ENCODE assay signal across 9 mouse cellular contexts in genomic region chr4:3229532-3229931, GRCm38 (mm10). TPM values are rescaled to one million over a fixed set of nuclear protein-coding genes. Genes with fewer than 3 reads are reported as not detected.
DNase-seq lines count a peak whose midpoint lies in the region; ATAC-seq lines count a peak whose summit lies in the region.
"Had no signal": no experiment of that assay in that cellular context is flagged by ENCODE, and none has a peak within 500 bp of the region (broad histone marks: within the 10 kb centered on the region; RNA-seq: fewer than 3 reads in every experiment).

No protein-coding gene starts in this region.

- no peaks in the 10 kb centered on the region for H3K4me1 ChIP-seq in embryonic facial prominence, embryonic 14.5 days (ENCODE audit: control insufficient read depth, insufficient read depth, low read length)

- no peak overlapping the region for H3K9ac ChIP-seq in embryonic facial prominence, embryonic 14.5 days (ENCODE audit: low read depth, low read length)

- no peak overlapping the region for H3K27ac ChIP-seq in embryonic facial prominence, embryonic 14.5 days (replicated peaks; ENCODE audit: low read depth, low read length)

- H3K36me3 ChIP-seq in embryonic facial prominence, embryonic 14.5 days (ENCODE audit: control insufficient read depth, insufficient read depth, low read length), result no peaks in the 10 kb centered on the region

- peaks cover 41% of the 10 kb centered on the region for H3K9me3 ChIP-seq in embryonic facial prominence, embryonic 14.5 days (ENCODE audit: control insufficient read depth, low read length)

- H3K4me2 ChIP-seq in embryonic facial prominence, embryonic 14.5 days (ENCODE audit: low read depth, low read length), result no peak overlapping the region

- peak; percentile 35; the same call in 1 of the 2 replicates for ATAC-seq in embryonic facial prominence, embryonic 14.5 days (ENCODE audit: low read depth)
- ATAC-seq in inflammation-experienced regulatory T-cells, adult 6 months, result no peak

- H3K27me3 ChIP-seq in embryonic facial prominence, embryonic 14.5 days (replicated peaks; ENCODE audit: control insufficient read depth, insufficient read depth, low read length), result no peaks in the 10 kb centered on the region; the same call in 1 of the 2 replicates

- peak; percentile 57 for DNase-seq in left cerebral cortex, postnatal 4 days
- DNase-seq in left cerebral cortex, adult 9 months (ENCODE audit: low spot score in 2 of 2), result no peak
- DNase-seq in embryonic facial prominence, embryonic 14.5 days (ENCODE audit: low spot score), result peak; percentile 51
- DNase-seq in heart, postnatal 10 days, result peak; percentile 46 to 59
- peak; percentile 63 for DNase-seq in liver
- peak; percentile 65 for DNase-seq in urinary bladder, postnatal 10 days (ENCODE audit: low spot score)
- DNase-seq in yolk sac, embryonic 10.5 days (ENCODE audit: low spot score), result no peak

- intact Hi-C loops in left cerebral cortex, postnatal 4 days (cut with DNase I), result no loop called here
- intact Hi-C loops in heart, postnatal 10 days (cut with DNase I), result no loop called here

- WGBS in embryonic facial prominence, embryonic 14.5 days, result 70% methylated on average over 4 of the region's 4 CpGs

- no peak overlapping the region for H3K4me3 ChIP-seq in embryonic facial prominence, embryonic 14.5 days (ENCODE audit: low read depth, low read length)

RNA-seq across cellular contexts. Expression of gene Vmn1r3, which starts 44.4 kb away (rescaled TPM):
- not detected for total RNA-seq in left cerebral cortex, postnatal 4 days (2021)
- not detected in 2 replicates for polyA plus RNA-seq in embryonic facial prominence, embryonic 14.5 days (2014; fragmentation: Nextera tagmentation; extraction: Ambion mirVana)
- not detected for total RNA-seq in heart, postnatal 10 days (2021)
- not detected for polyA plus RNA-seq in inflammation-experienced regulatory T-cells, adult 6 months (2017; shearing (Covaris generic))
- total RNA-seq: hematopoietic stem cell, adult 5-6 weeks had no signal

Comparison
In these comparisons a context has a peak if more than half of its experiments do, and no peak if none do; other contexts are left out.
1. DNase-seq: peak in left cerebral cortex, postnatal 4 days (single experiment), embryonic facial prominence, embryonic 14.5 days (single experiment), heart, postnatal 10 days (2 of 2), liver (single experiment) and urinary bladder, postnatal 10 days (single experiment); none in left cerebral cortex, adult 9 months (0 of 2) and yolk sac, embryonic 10.5 days (single experiment).